Mouse (Mus musculus): ENCODE data around the gene Rhoc.

- peak; percentile 73; the same call in 1 of the 2 replicates for TF ChIP-seq CTCF (IDR thresholded peaks at IDR 0.05; ENCODE audit: borderline replicate concordance, extremely low read depth, insufficient read depth, insufficient read length)
- TF ChIP-seq POLR2A (IDR thresholded peaks at IDR 0.05; ENCODE audit: borderline replicate concordance, extremely low read depth, insufficient read depth, insufficient read length, poor library complexity, severe bottlenecking): no peak
Measured at GRCm38 (mm10) chr3:104770035-104770434, 18.1 kb upstream of the Rhoc start.

Data from brain, embryonic 14.5 days (tissue).